Mouse (Mus musculus): ENCODE results near the gene Rftn1.

Gene Rftn1

GRCm38 (mm10) chr17:50063832-50064627 lies 126.4 kb downstream of the Rftn1 start:
- no peak for DNase-seq (ENCODE audit: low spot score)

DNA sequence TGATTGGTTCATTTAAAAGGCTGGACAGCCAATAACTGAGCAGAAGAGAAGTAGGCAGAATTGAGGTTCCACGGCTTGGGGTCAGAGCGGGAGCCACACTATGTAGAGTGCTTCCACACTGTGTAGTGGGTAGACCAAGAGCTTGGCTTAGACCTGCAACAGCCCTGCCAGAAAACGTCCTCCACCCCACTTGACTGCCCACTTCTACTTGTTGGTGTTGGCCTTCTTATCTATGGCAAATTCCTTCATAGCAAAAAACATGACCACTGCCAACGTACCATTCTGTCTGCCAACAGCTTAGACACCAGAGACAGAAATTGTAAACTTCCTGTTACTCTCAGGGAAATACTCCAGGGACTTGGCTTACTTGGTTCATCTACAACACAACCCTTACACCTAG lies 127.8 kb downstream of the Rftn1 start:
- DNase-seq (ENCODE audit: low spot score), result no peak

DNA sequence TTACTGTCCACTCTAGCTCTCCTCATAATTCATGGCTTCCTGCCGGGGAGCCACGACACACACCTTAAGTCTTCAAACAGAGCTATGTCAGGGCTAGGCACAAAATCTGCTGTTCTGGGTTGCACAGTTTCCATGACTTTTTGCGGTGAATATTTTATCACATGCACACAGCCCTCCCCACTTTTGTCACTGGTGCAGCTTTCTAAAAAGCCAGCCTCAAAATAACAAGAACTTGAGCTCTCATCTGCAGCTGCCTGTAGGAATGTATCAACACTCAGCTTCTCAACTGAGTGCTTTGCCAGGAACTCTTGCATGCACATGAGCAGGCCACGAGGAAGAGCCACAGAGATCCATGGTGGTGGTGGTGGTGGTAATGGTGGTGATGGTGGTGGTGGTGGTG lies 129.0 kb downstream of the Rftn1 start:
- DNase-seq (ENCODE audit: low spot score), result no peak

DNA sequence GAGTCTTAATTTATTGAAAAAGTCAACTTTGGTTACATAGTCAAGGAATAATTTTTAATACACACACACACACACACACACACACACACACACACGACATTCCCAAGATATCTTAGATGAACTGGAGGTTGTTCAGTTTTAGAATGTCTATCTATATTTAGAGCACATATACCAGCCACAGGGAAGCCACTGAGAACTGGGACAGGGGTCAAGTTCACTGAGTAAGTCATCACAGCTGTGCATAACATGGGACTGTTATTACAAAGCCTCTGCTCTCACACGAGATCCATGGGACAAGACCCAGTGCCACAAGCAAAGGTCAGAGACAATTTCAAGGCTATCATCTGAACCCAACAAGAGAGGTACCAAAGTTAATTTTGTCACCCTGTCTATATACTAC lies 130.3 kb downstream of the Rftn1 start:
- DNase-seq (ENCODE audit: low spot score), result no peak

GRCm38 (mm10) chr17:50059417-50059816 lies 131.1 kb downstream of the Rftn1 start:
- no peak for DNase-seq (ENCODE audit: low spot score)

DNA sequence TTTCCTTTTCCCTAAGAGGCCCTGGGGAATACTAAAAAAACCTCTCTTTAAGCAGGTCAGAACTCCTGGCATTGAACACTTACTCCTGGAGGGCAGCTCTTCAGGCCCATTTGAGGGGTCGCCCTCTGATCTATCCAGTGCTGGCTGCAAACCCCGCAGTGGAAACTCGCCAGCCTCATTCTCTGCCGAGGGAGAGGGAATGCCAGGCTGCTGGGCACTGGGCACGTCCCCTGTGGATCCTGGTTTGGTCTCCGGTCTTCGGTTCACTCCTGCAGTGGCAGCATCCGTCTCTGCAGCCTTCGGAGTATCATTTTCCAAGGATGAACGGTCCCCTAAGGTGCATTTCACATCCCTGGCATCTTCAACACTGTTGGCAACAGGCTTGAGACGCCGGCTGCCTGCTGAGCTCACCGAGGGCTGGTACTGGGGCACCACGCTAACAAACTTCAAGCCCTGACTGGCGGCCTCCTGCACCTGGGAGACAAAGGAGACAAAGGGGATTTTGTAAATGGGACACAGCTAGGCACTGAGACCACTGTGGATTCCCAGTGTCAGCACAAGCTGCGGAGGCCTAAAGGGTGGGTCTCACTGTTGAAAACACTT lies 135.2 kb downstream of the Rftn1 start:
- DNase-seq (ENCODE audit: low spot score), result no peak

DNA sequence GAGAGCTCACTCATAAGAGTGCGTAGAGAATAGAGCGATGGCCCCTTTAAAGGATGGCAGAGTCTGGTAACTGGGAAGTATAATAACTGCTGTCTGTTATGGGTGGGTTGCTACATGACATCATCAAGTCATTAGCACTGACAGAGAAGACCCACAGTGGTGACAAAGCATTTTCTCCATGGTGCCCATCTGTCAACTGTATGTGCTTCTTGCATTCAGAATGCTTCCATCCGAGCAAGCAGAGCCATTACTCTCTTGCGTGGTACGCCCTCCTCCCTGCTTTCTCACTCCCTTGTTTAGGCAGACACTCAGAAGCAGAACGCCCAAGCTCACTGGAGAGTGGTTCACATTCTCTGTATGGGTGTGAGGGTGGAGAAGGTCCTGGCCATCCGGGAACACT lies 135.9 kb downstream of the Rftn1 start:
- DNase-seq (ENCODE audit: low spot score), result no peak

GRCm38 (mm10) chr17:50053961-50054360 lies 136.5 kb downstream of the Rftn1 start:
- DNase-seq (ENCODE audit: low spot score), result no peak

DNA sequence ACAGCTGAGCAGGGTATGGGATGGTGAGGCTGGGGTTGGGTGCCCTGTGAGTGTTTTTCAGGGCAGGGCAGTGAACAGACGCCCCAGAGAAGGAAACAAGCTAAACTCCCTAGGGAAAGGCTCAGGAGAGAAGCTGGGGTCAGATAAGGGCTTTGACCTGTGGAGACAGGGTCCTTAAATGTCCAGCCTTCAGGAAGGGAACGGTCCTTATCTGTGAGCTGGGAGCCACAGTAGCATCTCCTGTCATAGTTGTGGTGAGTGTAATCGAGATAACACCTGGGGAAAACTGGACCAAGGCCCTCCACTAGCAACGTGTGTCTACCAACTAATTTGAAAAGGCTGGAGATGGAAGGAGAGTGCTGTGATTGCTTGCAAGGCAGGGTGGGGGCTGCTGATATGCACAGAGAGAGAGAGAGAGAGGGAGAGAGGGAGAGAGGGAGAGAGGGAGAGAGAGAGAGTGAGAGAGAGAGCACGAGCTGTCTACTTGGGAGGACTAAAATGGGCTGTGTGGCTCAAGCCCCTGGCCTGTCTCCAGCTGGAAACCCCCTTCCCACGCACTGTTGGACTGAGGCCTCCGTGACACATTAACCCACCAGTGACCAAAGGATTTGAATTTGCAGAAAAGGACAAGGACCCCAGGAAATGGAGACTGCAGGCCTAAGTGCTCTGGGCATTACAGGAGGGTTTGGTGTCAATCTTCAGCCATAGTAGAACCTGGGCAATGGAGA lies 137.6 kb downstream of the Rftn1 start:
- no peak for DNase-seq (ENCODE audit: low spot score)

GRCm38 (mm10) chr17:50050456-50050855 lies 140.0 kb downstream of the Rftn1 start:
- no peak for DNase-seq (ENCODE audit: low spot score)

GRCm38 (mm10) chr17:50048209-50048608 lies 142.3 kb downstream of the Rftn1 start:
- DNase-seq (ENCODE audit: low spot score), result no peak

DNA sequence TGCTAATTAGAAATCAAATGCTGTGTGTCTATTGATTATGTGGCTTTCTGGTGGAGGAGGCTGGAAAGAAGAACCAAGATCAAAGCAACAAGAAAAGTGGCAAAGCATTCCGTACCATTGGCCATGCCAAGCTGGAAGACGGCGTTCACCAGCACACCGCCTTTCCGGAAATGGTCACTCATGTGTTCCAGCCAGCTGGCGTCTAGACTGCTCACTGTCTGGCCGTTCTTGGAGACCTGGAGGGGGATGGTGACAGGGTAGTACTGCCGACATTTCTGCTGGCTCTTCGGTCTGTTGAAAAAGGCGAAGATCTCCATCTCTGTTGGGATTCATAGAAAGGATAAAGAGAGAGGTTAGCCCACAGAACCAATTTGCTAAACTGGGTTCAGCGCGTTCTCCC lies 143.3 kb downstream of the Rftn1 start:
- DNase-seq (ENCODE audit: low spot score), result no peak

DNA sequence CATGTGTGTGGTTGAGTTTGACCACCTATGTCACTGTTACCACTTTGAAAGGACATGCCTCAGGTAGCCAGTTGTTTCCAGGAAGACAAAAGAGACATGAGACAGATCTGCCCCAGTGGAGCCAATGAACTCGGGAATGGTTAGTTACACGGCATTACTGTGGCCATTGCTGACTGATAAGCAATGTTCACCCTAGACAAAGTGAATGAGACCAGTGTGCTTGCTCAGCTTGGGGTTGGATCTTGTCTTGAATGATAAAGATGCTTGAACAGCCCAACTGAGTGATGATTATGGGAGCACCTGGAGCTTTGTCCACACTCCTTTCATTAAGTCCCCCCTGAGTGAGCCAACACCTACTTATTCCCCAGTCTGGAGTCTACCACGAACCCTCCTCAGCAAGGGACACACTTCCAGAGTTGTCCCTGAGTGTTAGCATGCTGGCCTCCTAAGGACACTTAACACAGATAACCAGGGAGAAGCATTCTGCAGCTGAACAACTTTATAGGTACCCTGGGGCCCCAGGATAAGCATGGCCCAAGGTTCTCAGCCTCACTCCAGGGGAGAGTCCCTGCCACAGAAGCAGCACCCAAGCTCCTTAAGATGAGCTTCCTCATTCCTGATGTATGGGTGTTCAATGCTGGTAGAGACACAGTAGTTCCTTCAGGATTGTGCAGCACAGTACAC lies 149.6 kb downstream of the Rftn1 start:
- DNase-seq (ENCODE audit: low spot score), result no peak

- no peak for DNase-seq (ENCODE audit: low spot score)
Observed at GRCm38 (mm10) chr17:50037882-50038665, 152.4 kb downstream of the Rftn1 start.

- DNase-seq (ENCODE audit: low spot score), result no peak
Observed at GRCm38 (mm10) chr17:50037416-50037815, 153.1 kb downstream of the Rftn1 start.

GRCm38 (mm10) chr17:50036751-50037385 lies 153.6 kb downstream of the Rftn1 start:
- DNase-seq (ENCODE audit: low spot score), result no peak

DNA sequence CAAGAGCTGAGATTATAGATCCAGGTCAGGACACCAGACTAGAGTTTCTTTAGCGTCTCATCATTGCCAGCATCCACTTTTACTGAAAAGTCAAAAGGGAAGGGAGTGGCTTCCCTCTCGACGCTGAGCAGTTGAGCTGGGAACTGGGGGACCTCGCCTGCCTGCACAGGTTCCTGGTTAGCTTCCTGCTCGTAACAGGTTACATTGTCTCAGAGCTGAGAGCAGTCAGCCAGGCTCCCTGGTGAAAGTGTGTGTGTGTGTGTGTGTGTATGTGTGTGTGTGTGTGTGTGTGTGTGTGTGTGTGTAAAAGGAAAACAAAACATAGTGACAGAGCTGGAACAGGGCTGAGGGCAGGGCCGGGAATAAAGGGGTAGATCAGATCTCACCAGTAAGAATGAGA lies 156.8 kb downstream of the Rftn1 start:
- no peak for DNase-seq (ENCODE audit: low spot score)

DNA sequence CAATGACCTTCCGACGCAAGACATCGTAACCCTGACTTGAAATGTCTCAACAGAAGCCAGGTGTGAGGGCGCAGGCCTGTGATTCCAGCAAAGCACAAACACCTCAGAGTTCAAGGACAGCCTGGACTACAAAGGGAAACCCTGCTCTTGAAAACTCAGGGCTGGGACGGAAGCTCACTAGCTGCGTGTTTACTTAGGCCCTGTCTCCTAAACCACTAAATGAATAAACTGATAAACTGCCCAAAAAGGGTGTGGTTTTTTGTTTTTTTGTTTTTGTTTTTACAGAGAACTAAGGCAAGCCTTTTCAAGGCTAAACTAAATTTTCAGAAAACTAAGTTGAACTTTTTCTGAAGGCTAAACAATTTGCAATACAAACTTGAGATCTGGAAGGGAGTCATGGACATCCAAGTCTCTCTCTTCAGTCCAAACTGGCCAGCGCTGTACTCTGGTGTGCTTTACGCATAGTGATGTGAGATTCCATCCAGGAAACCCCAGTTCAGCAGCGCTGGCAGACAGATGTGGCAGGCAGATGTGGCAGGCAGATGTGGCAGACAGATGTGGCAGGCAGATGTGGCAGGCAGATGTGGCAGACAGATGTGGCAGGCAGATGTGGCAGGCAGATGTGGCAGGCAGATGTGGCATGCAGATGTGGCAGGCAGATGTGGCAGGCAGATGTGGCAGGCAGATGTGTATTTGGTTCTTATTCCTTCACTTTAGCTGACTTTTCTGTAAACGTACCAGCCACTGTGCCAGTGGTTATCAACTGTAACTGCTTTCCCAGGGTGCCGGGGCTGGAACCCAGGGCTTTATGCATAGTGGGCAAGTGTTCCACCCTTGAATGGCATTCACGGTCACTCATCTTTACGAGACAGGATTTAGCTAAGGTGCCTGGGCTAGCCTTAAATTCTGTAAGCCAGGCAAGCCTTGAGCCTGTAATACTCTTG lies 158.7 kb downstream of the Rftn1 start:
- no peak for DNase-seq (ENCODE audit: low spot score)

GRCm38 (mm10) chr17:50025651-50026050 lies 164.8 kb downstream of the Rftn1 start:
- no peak for DNase-seq (ENCODE audit: low spot score)

DNA sequence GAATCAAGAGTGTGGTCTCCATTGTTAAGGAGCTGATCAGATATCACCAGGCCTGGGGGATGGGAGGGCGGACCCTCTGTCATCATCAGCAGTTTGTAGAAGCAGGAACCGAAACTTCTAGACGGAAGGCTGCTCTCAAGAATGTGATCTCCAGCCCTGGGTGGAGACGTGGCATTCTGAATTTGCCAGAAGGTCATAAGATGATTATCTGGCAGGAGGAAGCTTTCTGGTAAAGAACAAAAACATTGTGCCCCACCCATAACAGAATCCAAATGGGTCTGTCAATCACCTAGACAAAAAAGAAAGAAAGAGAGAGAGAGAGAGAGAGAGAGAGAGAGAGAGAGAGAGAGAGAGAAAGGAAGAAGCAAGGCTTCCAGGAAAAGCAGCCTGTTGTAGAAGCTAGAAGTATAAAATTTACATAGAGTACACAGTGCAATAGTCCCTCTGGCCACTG lies 165.3 kb downstream of the Rftn1 start:
- no peak for DNase-seq (ENCODE audit: low spot score)
